Mouse (Mus musculus) mouse embryonic stem cell (cell line): ENCODE measurements around the gene St6gal2.

Experiments used
- in situ Hi-C, 2 experiments: fragments of 300-500 bp; cut with MboI; formaldehyde crosslinking; loops; 1 replicate in 1 of 2; 3 replicates in 1 of 2; pipeline ENCODE4 v1.14.3; 2019 to 2020; ENCODE audit warnings: low sequenced_read_pairs in 2 of 2, low pct_unique_long_range_greater_than_20kb in 1 of 2, mixed read lengths in 1 of 2; ENCODE audit not compliant: unreplicated experiment in 1 of 2

Gene St6gal2

DNA sequence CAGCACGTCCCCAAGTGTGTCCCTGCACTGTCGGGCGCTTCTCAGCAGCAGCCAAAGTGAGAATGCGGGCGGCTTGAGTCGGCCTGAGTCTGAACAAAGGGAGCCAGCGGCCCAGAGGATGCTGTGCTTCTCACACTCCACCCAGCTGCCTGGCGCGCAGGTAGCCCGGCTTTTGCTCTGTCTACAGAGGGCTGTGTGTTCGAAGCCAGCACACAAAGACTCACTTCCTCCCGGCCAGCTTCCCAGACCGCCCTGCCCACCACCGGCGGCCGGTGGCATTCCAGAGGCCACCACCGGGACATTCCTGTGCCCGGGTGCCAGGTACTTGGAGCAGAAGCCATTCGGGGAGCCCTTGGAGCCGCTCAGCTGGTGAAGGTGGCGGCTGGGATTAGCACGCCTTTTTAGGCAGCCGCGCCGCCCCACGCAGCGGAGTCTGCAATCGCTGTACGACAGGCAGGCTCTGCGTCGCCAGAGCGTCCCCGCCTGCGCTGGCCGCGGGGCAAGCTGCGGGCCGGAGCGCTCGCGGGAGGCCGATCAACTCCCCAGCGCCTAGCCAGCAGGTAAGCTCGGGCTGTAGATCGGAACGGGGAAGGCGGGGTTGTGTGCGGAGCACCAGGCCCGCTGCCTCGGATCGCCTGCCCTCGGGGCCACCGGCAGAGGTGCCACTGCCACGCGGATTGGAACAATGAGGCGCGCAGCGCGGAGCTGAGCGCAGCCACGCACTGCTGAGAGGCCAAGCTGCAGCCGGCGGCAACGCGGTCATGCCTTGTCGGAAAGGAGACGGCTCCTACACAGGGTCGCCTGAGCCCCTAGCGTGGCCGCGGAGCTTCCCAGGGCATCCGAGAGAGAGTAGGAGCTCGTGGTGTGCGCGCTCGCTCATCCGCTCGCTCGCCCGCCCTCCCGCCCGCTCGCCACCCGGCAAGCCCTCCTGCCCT is at the start of gene St6gal2:
TSS of gene St6gal2 (plus strand) at position 133 of the 935 bp plus-strand sequence.
- in situ Hi-C loops: no loop called here

DNA sequence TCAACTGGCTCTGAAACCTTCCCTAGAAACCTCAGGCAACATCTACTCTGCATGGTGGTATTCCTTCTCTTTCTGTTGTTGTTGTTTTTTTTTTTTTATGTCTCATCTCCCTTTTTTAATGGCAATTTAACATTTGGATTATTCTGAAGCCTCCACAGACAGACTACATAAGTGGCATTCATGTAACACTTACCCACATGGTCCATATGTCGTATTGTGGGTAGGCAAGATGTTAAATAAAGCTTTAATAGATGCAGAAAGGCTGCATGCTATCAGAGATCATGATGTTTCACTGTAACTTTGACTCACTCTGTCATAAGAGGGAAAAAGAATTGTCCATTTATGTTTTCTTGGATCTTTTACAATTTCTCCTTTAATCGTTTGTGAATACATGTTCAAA is 39.1 kb upstream of the St6gal2 start:
- in situ Hi-C loops: no loop called here

DNA sequence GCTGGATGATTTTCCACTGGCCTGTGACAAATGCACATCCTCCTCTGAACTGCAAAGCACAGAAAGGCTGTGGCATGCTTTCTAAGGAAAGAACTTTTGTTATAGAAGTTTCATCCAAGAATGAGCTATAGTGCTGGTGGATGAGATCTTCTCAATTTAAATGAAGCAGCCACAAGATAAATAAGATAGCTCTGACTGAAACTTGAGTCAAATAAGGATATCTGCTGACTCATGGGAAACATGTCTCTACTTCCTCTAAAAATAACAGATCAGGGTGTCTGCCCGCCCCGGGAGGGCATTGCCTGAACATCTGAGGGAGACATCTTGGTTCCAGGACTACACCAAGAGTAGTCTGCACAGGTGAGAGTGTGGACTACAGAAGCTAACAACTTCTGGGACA is 28.7 kb upstream of the St6gal2 start:
- in situ Hi-C loops: no loop called here

DNA sequence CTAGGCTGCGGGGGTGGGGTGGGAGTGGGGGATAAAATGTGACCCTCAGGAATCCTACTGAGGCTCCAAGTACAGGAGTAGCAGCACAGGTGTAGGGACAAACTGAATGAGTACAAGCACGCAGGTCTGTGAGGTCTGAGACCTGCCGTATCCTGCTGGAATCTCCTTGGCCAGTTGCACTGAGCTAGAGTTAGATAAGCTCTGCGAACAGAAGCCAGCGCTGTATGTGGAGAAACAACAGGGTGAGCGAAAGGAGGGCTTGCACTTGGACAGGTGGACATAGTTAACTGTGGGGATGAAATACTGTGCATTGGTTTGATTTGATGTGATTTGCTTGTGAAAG is 974 bp downstream of the St6gal2 start:
- in situ Hi-C loops: no loop called here

DNA sequence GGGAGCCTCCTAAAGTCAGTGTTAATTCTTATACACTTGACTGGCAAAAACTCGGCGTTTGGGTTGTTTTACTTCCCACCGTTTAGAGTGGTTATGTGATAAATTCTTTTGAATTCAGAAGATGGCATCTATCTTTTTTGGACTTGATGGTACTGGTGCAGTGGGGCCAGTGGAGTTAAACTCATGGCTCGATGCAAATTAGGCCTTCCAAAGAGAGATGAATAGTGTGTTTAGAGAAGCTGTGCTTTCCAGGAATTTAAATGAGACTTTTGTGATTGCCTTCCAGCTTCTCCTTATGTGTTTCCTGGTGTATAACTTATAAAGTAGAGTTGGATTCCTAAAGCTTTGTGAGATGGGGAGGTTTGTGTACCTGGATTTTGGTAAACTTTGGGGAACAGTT is 1.5 kb downstream of the St6gal2 start:
- in situ Hi-C loops: no loop called here

DNA sequence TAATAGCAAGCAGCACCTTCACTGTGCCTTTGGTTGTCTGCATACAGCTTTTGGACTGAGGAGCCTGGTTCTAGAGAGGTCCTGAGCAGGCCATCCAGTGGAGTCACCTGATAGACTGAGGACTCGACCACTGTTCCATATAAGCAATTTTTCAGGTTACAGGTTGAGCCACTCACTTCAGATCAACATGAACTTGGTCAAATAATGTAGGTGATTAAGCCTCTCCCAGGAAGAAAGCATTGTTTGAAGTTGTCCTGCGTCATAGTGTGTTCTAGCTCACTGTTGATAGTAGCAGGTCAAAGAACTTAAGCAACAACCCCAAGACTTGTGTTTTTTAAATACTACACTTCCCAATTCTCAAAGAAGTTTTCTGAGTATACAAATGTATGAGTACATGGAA is 5.8 kb downstream of the St6gal2 start:
- in situ Hi-C loops: no loop called here

DNA sequence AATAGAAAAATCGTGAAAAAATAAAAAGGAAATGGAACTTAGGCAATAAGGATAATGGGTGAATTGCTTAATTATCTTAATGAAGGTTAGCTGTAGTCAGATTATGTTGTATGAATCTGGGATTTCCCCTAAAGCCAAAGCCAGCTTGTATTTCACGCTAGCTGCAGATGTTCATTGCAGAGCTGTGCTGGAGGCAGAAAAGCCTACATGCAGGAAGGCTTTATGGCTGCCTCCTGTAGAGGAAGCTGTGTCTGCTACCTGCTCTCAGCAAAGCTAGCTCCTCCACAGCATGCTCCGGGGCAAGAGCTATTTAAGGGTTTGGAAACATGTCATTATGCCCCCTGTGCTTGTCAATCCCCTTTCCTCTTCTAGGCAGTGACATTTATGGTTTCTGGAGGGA is 9.3 kb downstream of the St6gal2 start:
- in situ Hi-C loops: no loop called here

DNA sequence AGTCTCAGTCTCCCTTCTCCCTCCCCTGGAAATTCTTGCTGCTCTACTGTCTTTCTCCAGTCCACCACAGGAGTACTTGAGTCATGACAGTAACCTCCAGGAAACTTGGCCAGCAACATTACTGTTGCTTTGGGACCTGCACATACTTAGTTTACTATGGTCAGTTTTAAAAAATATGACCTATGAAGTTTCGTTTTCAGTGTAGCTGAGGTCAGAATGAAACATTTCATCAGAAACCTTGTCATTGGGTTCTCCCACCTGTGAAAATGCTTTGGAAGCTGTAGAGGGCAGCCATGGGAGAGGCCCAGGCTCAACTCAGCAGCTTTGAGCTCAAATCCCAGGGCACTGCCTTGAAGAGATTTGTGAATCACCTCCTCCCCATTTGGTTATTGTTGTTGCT is 15.0 kb downstream of the St6gal2 start:
- in situ Hi-C loops: no loop called here

DNA sequence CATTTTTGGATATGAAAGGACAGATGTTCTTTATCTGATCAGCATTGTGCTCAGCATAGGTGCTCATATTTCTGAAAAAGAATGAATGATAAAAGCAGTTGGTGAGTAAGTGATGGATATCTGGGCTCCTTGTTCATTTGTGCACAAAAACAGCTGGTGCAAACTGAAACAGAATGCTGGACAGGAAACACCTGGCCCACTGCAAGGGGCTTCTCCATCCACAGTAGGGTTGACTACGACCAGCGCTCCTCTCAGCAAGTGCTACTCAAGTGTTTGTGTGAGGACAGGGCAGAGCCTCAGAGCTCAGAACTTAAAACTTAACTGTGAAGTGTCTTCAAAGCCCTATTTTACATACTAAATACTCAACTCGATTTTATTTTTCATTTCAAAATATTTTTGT is 22.4 kb downstream of the St6gal2 start:
- in situ Hi-C loops: no loop called here

DNA sequence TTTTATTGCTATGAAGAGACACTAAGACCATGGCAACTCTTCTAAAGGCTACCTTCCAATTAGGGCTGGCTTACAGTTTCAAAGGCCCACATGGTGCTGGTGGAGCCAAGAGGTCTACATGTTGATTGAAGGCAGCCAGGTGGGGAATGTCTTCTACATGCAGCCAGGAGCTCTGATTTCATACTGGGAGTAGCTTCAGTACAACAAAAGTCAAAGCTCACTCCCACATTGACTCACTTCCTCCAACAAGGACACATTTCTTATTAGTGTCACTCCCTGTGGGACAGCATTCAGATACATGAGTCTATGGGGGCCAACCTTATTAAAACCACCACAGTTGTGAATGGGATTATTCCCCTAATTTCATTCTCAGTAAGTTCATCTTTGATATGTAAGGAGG is 23.8 kb downstream of the St6gal2 start:
- in situ Hi-C loops: no loop called here

DNA sequence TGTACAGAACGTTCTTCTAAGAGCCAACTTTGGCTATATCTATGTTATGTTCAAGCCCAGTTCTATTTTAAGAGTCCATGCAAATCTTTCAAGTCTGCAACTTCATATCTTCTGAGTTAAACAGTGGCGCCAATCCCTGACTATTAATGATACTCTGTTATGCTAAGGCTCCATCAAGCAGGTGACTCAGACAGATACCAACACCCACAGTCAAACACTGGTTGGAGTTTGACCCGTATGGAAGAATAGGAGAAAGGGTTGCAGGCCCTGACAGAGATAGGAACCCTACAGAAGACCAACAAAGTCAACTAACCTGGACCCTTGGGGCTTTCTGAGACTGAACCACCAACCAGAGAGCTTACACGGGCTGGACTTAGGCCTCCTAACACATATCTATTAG is 30.8 kb downstream of the St6gal2 start:
- in situ Hi-C loops: no loop called here

DNA sequence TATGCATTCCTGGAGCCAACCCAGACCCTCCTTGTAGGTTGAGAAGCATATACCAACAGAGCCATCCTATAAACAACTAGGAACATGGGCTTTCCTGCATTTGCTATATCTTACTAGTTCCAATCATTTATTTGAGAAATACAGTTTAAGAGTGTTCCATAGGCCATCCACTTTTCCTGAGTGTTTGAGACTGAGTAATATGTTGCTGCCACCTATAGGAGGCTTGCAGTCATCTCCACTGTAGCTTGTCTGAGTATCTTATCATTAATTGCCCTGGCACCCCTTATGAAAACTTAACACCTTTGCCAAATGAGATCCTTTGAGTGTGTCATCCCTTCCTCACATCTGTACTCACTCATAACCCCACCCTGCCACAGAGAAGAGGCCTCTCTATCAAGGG is 32.2 kb downstream of the St6gal2 start:
- in situ Hi-C loops: no loop called here

DNA sequence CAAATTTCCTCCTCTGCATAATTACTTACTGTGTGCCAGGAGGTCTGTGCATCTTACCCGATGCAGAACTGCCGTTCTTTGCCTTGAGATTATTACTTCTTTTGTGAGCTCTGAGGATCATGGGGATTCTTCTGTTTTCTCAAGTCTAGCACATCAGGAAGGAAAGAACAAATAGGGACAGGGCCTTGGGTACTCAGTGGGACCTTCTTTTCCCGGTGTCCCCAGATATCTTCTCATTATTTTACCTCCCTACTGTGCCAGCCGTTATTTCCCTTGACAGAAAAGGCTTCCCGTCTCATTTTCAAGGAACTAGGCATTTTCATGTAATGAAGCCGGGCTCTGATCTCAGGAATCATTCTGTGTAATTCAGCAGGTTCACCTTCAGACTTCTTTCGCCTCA is 34.2 kb downstream of the St6gal2 start:
- in situ Hi-C loops: no loop called here

DNA sequence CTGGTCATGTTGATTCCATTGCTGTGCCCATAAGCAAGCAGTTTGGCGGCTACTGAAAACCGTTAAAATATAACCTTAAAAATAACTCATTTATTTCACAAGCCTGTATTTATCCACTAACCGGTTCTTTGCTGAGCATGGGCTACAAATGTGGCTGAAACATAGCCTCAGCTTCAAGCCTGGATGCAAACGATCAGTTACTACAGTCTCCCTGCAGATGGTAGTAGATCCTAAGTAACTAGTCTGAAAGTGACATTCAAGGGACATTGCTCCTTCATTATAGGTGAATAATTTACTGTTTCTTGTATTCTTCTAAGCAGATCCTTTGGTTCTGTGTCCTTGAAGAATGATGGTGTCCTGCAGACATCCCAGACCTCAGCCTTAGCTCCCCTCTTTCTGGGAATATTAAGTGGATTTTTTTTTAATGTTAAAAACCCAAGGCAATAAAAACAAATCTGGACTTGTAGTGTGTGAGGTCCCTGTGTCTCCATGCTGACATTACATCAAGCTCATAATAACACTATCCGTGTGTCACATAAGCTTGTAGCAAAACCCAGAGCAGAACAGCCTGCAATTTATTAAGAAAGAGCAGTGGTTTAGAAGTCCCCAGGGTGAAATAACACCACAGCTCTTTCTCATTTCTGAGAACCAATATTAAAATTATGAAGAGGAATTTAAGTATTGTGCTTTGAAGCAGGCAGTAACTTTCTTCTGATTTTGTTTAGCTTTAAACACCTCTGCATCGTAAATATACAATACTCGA is 39.1 kb downstream of the St6gal2 start:
- in situ Hi-C loops: no loop called here

DNA sequence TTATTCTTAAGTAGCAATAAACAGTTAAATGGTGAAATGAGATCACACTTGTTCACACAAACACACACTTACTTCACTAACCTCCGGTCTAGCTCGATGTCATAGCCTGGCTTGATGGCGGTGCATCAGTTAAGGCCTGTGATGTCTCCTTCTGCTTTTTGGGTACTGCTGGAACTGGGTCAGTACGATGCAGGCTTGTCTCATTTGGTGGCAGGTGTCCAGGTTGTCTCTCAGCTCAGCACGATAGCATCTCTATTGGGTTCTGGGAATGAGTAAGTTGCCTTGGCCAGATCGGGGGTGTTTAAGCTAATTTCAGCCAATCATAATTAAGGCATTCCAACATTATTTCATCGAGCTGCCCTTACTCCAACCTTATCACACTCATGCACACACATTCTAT is 86.7 kb downstream of the St6gal2 start:
- in situ Hi-C loops: no loop called here

DNA sequence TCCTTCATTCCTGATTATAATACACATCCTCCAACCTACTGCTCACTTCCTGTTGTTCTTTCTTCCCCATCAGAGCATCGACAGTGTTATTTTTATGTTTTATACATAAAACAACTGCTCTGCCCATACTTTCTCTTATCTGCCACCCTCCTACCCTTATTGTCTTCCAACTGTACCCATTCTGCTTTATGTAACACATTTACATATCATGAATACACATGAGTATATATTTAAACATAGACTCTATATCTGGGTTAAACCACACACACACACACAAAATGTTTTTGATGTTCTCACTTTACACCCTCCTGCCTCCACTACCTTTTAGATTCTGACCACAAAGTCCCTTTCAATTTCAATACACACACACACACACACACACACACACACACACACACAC is 103.3 kb downstream of the St6gal2 start:
- in situ Hi-C loops: no loop called here

DNA sequence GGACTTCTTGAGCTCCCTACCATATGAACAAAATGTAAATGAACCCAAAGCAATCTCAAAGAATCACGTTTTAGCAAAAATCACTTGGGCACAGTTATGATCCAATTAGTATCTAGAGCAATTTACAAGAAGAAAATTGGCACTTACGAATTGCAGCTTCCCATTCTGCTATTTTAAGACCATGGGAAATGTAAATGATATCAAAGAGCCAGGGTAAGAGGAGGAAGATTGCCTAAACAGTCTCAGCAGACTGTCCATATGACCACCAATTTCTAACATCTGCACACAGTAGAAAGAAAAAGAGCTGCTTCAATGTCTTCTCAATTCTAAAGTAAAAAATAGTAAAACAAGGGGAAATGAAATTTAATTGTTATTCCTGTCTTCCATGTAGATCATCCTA is 116.6 kb downstream of the St6gal2 start:
- in situ Hi-C loops: no loop called here
